Mouse (Mus musculus) hindbrain, embryonic 14.5 days (tissue): ENCODE measurements at regions not wholly inside any gene's neighbourhood (a gene's known extent, or its start where the extent isn't known, plus 50 kb on each side); places are given as distances from the start of the nearest gene placed in this dataset.

Experiments used
- ATAC-seq: fragments of 200-750 bp; cut with Nextera tagmentation; 2 replicates; pipeline ENCODE4 v1.8.0; 2017; ENCODE audit warnings: moderate number of reproducible peaks, mild to moderate bottlenecking, moderate TSS enrichment, moderate library complexity; ENCODE audit not compliant: low FRiP score
- DNase-seq: peaks from one replicate; pipeline ENCODE4 v3.0.0-alpha.2; 2015; ENCODE audit warnings: low spot score
- H3K27ac ChIP-seq: fragments of 300-500 bp; sonication (generic); 2 replicates; pipeline ENCODE4 v1.5.1; 2014; ENCODE audit warnings: mild to moderate bottlenecking, moderate library complexity
- H3K27me3 ChIP-seq: fragments of 300-500 bp; sonication (generic); 2 replicates; pipeline ENCODE4 v1.6.1; 2014; ENCODE audit warnings: mild to moderate bottlenecking, low read length, mixed read lengths; ENCODE audit not compliant: control insufficient read depth, insufficient read depth
- H3K36me3 ChIP-seq: fragments of 300-500 bp; sonication (generic); replicated peaks from 2 replicates; pipeline ENCODE4 v1.6.1; 2014; ENCODE audit not compliant: control insufficient read depth, insufficient read depth
- H3K4me1 ChIP-seq: fragments of 300-500 bp; sonication (generic); replicated peaks from 2 replicates; pipeline ENCODE4 v1.6.1; 2014; ENCODE audit warnings: antibody characterized with exemption, low read length, mixed read lengths; ENCODE audit not compliant: control insufficient read depth, insufficient read depth
- H3K4me2 ChIP-seq: fragments of 300-500 bp; sonication (generic); replicated peaks from 2 replicates; pipeline ENCODE4 v1.6.1; 2014; ENCODE audit warnings: mild to moderate bottlenecking, moderate library complexity
- H3K4me3 ChIP-seq: fragments of 300-500 bp; sonication (generic); replicated peaks from 2 replicates; pipeline ENCODE4 v1.5.1; 2014; ENCODE audit warnings: mild to moderate bottlenecking, low read length
- H3K9ac ChIP-seq: fragments of 300-500 bp; sonication (generic); 2 replicates; pipeline ENCODE4 v1.6.1; 2014
- H3K9me3 ChIP-seq: fragments of 300-500 bp; sonication (generic); 2 replicates; pipeline ENCODE4 v1.6.1; 2016; ENCODE audit warnings: low read length; ENCODE audit not compliant: control insufficient read depth
- WGBS: fragments of 180-500 bp; shearing (Covaris S2); extraction: QIAGEN DNeasy Blood & Tissue Kit; methylation state at CpG from one replicate; pipeline ENCODE4 v1.1.7; 2014; 5-methylcytosine and 5-hydroxymethylcytosine counted together

DNA sequence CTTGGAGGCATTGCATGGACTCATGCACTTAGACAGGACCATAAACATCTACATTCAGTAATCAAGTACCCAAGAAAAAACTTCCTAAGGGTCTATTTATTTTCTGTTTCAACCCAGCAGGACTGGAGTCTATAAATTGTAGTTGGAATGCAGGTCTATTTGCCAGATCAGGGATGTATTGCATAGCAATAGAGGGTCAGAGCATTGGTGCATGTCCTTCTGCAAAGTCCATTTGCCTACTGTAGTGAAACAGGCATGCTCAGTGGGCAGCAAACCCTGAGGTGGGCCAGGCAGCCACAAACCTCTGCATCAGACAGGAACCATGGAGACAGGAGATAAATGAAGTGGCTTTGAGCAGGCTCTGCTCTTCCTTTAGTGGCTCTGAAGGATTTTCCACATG lies 386.5 kb upstream of the Tenm4 start:
- H3K27ac ChIP-seq: no peak overlapping the region
- no peaks in the 10 kb centered on the region for H3K27me3 ChIP-seq
- H3K4me1 ChIP-seq: no peaks in the 10 kb centered on the region
- H3K9ac ChIP-seq: no peak overlapping the region
- no peak for DNase-seq
- ATAC-seq: no peak
- no peak overlapping the region for H3K4me3 ChIP-seq
- H3K4me2 ChIP-seq: no peak overlapping the region
- H3K9me3 ChIP-seq: no peaks in the 10 kb centered on the region
- no peaks in the 10 kb centered on the region for H3K36me3 ChIP-seq

DNA sequence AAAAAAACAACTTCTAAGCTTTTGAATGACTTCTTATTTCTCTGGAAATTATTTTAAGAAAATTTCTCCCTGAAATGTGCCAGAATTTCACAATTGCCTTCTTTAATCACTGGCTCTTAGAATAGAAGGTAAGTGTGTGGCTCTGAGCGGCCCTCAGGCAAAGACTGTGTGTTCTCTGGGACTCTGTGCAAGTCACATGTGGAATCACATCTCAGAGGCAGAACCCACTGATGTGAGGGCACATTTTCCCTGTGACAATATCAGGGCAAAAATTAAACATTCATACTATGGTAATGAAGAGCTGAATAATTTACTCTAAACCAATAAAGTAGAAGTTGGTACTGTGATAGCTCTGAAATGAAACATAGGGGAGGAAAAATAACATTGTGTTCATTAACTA lies 383.5 kb upstream of the Tenm4 start:
- H3K9me3 ChIP-seq: no peaks in the 10 kb centered on the region
- no peak for ATAC-seq
- no peak for DNase-seq
- no peak overlapping the region for H3K9ac ChIP-seq
- H3K27me3 ChIP-seq: no peaks in the 10 kb centered on the region
- H3K27ac ChIP-seq: no peak overlapping the region
- 80% methylated on average over 1 of the region's 1 CpGs for WGBS
- H3K4me2 ChIP-seq: no peak overlapping the region
- H3K4me1 ChIP-seq: no peaks in the 10 kb centered on the region
- no peaks in the 10 kb centered on the region for H3K36me3 ChIP-seq
- H3K4me3 ChIP-seq: no peak overlapping the region

- H3K9ac ChIP-seq: no peak overlapping the region
- no peak overlapping the region for H3K27ac ChIP-seq
- ATAC-seq: no peak
- H3K4me2 ChIP-seq: no peak overlapping the region
- no peak for DNase-seq
- no peaks in the 10 kb centered on the region for H3K4me1 ChIP-seq
- no peaks in the 10 kb centered on the region for H3K9me3 ChIP-seq
- no peak overlapping the region for H3K4me3 ChIP-seq
- no peaks in the 10 kb centered on the region for H3K36me3 ChIP-seq
- no peaks in the 10 kb centered on the region for H3K27me3 ChIP-seq
- 84% methylated on average over 3 of the region's 3 CpGs for WGBS
Observed at GRCm38 (mm10) chr7:95787951-95788350, 383.1 kb upstream of the Tenm4 start.

GRCm38 (mm10) chr7:95789424-95789823 lies 381.6 kb upstream of the Tenm4 start:
- no peak for DNase-seq
- WGBS: 85% methylated on average over 5 of the region's 5 CpGs
- no peaks in the 10 kb centered on the region for H3K27me3 ChIP-seq
- no peak overlapping the region for H3K9ac ChIP-seq
- no peak for ATAC-seq
- no peak overlapping the region for H3K4me3 ChIP-seq
- H3K4me2 ChIP-seq: no peak overlapping the region
- no peak overlapping the region for H3K27ac ChIP-seq
- no peaks in the 10 kb centered on the region for H3K4me1 ChIP-seq
- no peaks in the 10 kb centered on the region for H3K36me3 ChIP-seq
- H3K9me3 ChIP-seq: no peaks in the 10 kb centered on the region

GRCm38 (mm10) chr7:95799022-95799421 lies 372.0 kb upstream of the Tenm4 start:
- Histone ChIP-seq H3K4me3 (no peak overlapping the region), H3K4me2 (no peak overlapping the region), H3K9ac (no peak overlapping the region), H3K4me1 (no peaks in the 10 kb centered on the region), H3K9me3 (no peaks in the 10 kb centered on the region), H3K27ac (no peak overlapping the region), H3K36me3 (no peaks in the 10 kb centered on the region), H3K27me3 (no peaks in the 10 kb centered on the region)
- DNase-seq: no peak
- 52% methylated on average over 3 of the region's 3 CpGs for WGBS
- no peak for ATAC-seq

DNA sequence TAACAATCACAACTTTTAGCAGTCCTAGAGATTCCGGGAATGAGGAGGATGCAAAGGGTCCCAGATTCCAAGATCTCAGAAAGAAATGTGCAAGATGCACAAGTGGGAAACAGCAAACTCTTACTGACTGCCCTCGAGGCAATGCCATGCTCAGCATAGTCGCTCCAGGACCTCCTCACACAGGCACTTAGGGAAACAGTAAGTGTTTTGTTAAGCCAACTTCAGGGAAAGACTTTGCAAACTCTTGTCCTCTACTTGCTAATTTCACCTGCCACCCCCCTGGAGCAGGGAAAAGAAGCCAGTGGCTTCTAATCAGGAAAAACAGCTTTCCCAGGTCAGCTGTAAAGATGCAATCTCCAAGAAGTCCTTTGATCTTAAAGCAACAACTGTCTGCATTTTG lies 361.4 kb upstream of the Tenm4 start:
- Histone ChIP-seq H3K27me3 (no peaks in the 10 kb centered on the region), H3K9me3 (no peaks in the 10 kb centered on the region), H3K4me1 (no peaks in the 10 kb centered on the region), H3K27ac (no peak overlapping the region), H3K4me2 (no peak overlapping the region), H3K36me3 (no peaks in the 10 kb centered on the region), H3K9ac (no peak overlapping the region), H3K4me3 (no peak overlapping the region)
- DNase-seq (no peak), ATAC-seq (no peak)
- 36% methylated on average over 3 of the region's 3 CpGs for WGBS

- Histone ChIP-seq H3K4me2 (no peak overlapping the region), H3K36me3 (no peaks in the 10 kb centered on the region), H3K27ac (no peak overlapping the region), H3K9ac (no peak overlapping the region), H3K9me3 (no peaks in the 10 kb centered on the region), H3K4me3 (no peak overlapping the region), H3K27me3 (no peaks in the 10 kb centered on the region), H3K4me1 (no peaks in the 10 kb centered on the region)
- WGBS: 12% methylated on average over 4 of the region's 4 CpGs
- DNase-seq: peak; percentile 44
- no peak for ATAC-seq
Observed at GRCm38 (mm10) chr7:95810096-95810495, 360.9 kb upstream of the Tenm4 start.

DNA sequence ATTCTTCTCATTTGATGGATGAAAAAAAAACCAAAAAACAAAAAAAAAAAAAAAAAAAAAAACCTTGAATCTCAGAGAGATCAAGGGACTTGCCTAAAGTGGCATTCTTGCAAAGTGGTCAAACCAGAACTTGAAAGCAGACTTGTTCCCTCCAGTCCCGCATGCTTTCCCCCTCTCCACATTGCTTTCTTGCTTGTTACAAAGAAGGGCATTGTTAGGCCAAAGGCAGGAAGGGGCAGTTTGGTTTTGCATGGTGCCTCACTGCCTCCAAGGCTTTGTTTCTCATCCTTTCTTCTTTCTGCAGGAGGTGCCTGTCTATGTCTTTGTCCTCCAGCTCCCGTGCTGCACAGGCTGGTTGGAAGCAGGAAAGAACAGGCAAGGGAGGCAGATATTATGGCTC lies 356.2 kb upstream of the Tenm4 start:
- 0% methylated on average over 2 of the region's 2 CpGs for WGBS
- Histone ChIP-seq H3K4me2 (no peak overlapping the region), H3K27me3 (no peaks in the 10 kb centered on the region), H3K4me3 (no peak overlapping the region), H3K9me3 (no peaks in the 10 kb centered on the region), H3K9ac (no peak overlapping the region), H3K4me1 (no peaks in the 10 kb centered on the region), H3K36me3 (no peaks in the 10 kb centered on the region), H3K27ac (no peak overlapping the region)
- DNase-seq: no peak
- no peak for ATAC-seq

DNA sequence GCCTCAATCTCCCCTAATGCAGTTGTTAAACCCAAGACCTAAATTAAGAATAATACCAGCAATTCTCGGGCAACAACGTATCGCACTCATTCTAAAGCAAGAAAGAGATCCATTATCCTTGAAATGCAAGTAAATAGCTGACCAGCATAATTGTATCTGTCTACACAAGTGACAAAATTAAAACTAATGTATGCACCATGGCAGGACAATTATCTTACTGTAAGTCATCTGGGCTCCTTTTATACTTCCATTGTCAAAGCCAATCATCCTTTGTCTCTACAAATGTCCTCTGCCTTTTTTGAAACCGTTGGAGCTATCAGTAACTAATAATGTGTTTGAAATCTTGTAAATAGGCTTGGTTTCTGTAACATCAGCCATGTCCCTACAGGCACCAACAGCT lies 347.5 kb upstream of the Tenm4 start:
- 82% methylated on average over 4 of the region's 4 CpGs for WGBS
- Histone ChIP-seq H3K9ac (no peak overlapping the region), H3K4me2 (no peak overlapping the region), H3K36me3 (no peaks in the 10 kb centered on the region), H3K9me3 (no peaks in the 10 kb centered on the region), H3K4me1 (no peaks in the 10 kb centered on the region), H3K4me3 (no peak overlapping the region), H3K27ac (no peak overlapping the region), H3K27me3 (no peaks in the 10 kb centered on the region)
- DNase-seq (no peak), ATAC-seq (no peak)

- Histone ChIP-seq H3K27ac (no peak overlapping the region), H3K27me3 (no peaks in the 10 kb centered on the region), H3K36me3 (no peaks in the 10 kb centered on the region), H3K4me3 (no peak overlapping the region), H3K9ac (no peak overlapping the region), H3K9me3 (no peaks in the 10 kb centered on the region), H3K4me2 (no peak overlapping the region), H3K4me1 (no peaks in the 10 kb centered on the region)
- no peak for DNase-seq
- WGBS: 85% methylated on average over 4 of the region's 4 CpGs
- no peak for ATAC-seq
Observed at GRCm38 (mm10) chr7:95829889-95830288, 341.2 kb upstream of the Tenm4 start.
